Comparison of ENCODE assay signal across 18 mouse cellular contexts in the genomic region with DNA sequence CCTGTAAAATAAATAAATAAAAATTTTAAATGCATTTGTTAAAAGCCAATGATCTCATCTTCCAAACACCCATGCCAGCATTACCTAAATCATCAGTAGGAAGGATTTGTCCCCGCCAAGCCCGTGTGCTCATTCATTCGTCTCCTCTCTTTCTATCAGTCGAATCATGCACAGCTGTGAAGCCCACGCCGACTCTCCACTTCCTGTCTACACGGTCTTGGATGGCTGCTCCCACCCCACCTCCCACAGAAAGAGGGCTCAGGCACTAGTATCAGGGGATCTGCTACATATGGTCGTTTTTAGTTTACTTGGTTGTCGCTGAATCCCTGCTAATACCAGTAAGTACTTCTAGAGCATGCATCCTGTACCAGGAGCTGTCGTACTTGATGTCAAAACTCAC.
DNase-seq lines count a peak whose midpoint lies in the region; ATAC-seq and TF ChIP-seq lines count a peak whose summit lies in the region.
"Had no signal": no experiment of that assay in that cellular context is flagged by ENCODE, and none has a peak within 500 bp of the region (broad histone marks: within the 10 kb centered on the region; RNA-seq: fewer than 3 reads in every experiment).

No protein-coding gene starts in this region.

- in situ Hi-C loops in CH12.LX (cut with MboI; ENCODE audit: low pct_ligation_motif_present, low pct_unique_long_range_greater_than_20kb, low sequenced_read_pairs): no loop called here

- H3K27me3 ChIP-seq in kidney, embryonic 14.5 days (ENCODE audit: control insufficient read depth, insufficient read depth, low read length): no peaks in the 10 kb centered on the region
- H3K27me3 ChIP-seq in midbrain, embryonic 10.5 days (ENCODE audit: low read depth, poor library complexity, severe bottlenecking): peaks cover 26% of the 10 kb centered on the region
- no peaks in the 10 kb centered on the region for H3K27me3 ChIP-seq in midbrain, embryonic 15.5 days (replicated peaks)
- no peaks in the 10 kb centered on the region for H3K27me3 ChIP-seq in CH12.LX (replicated peaks)
- H3K27me3 ChIP-seq in embryonic facial prominence, embryonic 10.5 days (replicated peaks; ENCODE audit: low read depth, poor library complexity, severe bottlenecking): peaks cover 15% of the 10 kb centered on the region
- H3K27me3 ChIP-seq: hindbrain, embryonic 13.5 days had no signal

- TF ChIP-seq CTCF in CH12.LX (conservative IDR thresholded peaks at IDR 0.05 in 1 of 2, IDR thresholded peaks at IDR 0.05 in 1 of 2; ENCODE audit: low read depth in 2 of 2, low read length in 2 of 2): no peak

- H3K79me2 ChIP-seq in CH12.LX (replicated peaks; ENCODE audit: control insufficient read depth, extremely low read depth, insufficient read depth, poor library complexity, severe bottlenecking): no peaks in the 10 kb centered on the region

- no peak for TF ChIP-seq RAD21 in CH12.LX (IDR thresholded peaks at IDR 0.05; ENCODE audit: low read depth, low read length)

- no peak for DNase-seq in kidney, adult 18-20 months
- DNase-seq in midbrain, embryonic 10.5 days (ENCODE audit: low spot score): no peak
- peak; percentile 10 for DNase-seq in CH12.LX (ENCODE audit: extremely low read depth)
- DNase-seq in embryonic facial prominence, embryonic 10.5 days (ENCODE audit: low spot score): no peak
- no peak for DNase-seq in gastrocnemius, adult 8-10 months (ENCODE audit: low spot score in 2 of 2)
- DNase-seq in spleen, adult 12 weeks (ENCODE audit: low spot score): no peak
- DNase-seq: adrenal gland, adult 2 months; adrenal gland, postnatal 25 days; cerebellum, adult 2 months; cerebellum, postnatal 10 days; gastrocnemius, adult 2 months; gastrocnemius, postnatal 36 days; heart, postnatal 36 days had no signal

- no peaks in the 10 kb centered on the region for H3K9me3 ChIP-seq in kidney, embryonic 14.5 days (ENCODE audit: control insufficient read depth, low read length)
- no peaks in the 10 kb centered on the region for H3K9me3 ChIP-seq in midbrain, embryonic 10.5 days (replicated peaks)
- no peaks in the 10 kb centered on the region for H3K9me3 ChIP-seq in midbrain, embryonic 15.5 days
- H3K9me3 ChIP-seq in CH12.LX (replicated peaks; ENCODE audit: low read length): no peaks in the 10 kb centered on the region
- H3K9me3 ChIP-seq in embryonic facial prominence, embryonic 10.5 days: no peaks in the 10 kb centered on the region
- H3K9me3 ChIP-seq: forebrain, embryonic 12.5 days; heart, embryonic 13.5 days; hindbrain, embryonic 13.5 days had no signal

- H3K4me3 ChIP-seq in kidney, embryonic 14.5 days (ENCODE audit: low read length): no peak overlapping the region
- H3K4me3 ChIP-seq in midbrain, embryonic 10.5 days: no peak overlapping the region
- H3K4me3 ChIP-seq in midbrain, embryonic 15.5 days: no peak overlapping the region
- no peak overlapping the region for H3K4me3 ChIP-seq in CH12.LX (replicated peaks in 1 of 3; ENCODE audit: low read depth in 2 of 3, low read length in 2 of 3, poor library complexity in 1 of 3)
- no peak overlapping the region for H3K4me3 ChIP-seq in embryonic facial prominence, embryonic 10.5 days
- H3K4me3 ChIP-seq: forebrain, embryonic 12.5 days; gastrocnemius, adult 2 months; heart, embryonic 13.5 days; hindbrain, embryonic 13.5 days had no signal

- H3K9ac ChIP-seq in kidney, embryonic 14.5 days (ENCODE audit: low read depth, low read length): no peak overlapping the region
- no peak overlapping the region for H3K9ac ChIP-seq in midbrain, embryonic 15.5 days
- H3K9ac ChIP-seq in CH12.LX (ENCODE audit: insufficient read depth, low read depth): no peak overlapping the region
- H3K9ac ChIP-seq: forebrain, embryonic 12.5 days; heart, embryonic 13.5 days; hindbrain, embryonic 13.5 days had no signal

- no peaks in the 10 kb centered on the region for H3K36me3 ChIP-seq in kidney, embryonic 14.5 days (ENCODE audit: control insufficient read depth, insufficient read depth, low read length)
- no peaks in the 10 kb centered on the region for H3K36me3 ChIP-seq in midbrain, embryonic 10.5 days
- no peaks in the 10 kb centered on the region for H3K36me3 ChIP-seq in midbrain, embryonic 15.5 days (replicated peaks)
- no peaks in the 10 kb centered on the region for H3K36me3 ChIP-seq in CH12.LX (replicated peaks in 1 of 2; ENCODE audit: control insufficient read depth in 1 of 2, insufficient read depth in 1 of 2, low read length in 1 of 2)
- H3K36me3 ChIP-seq in embryonic facial prominence, embryonic 10.5 days (replicated peaks): no peaks in the 10 kb centered on the region
- H3K36me3 ChIP-seq: forebrain, embryonic 12.5 days; heart, embryonic 13.5 days; hindbrain, embryonic 13.5 days had no signal

- peaks cover 57% of the 10 kb centered on the region for H3K4me1 ChIP-seq in kidney, embryonic 14.5 days (ENCODE audit: control insufficient read depth, insufficient read depth, low read length)
- H3K4me1 ChIP-seq in midbrain, embryonic 10.5 days: peaks cover 83% of the 10 kb centered on the region
- H3K4me1 ChIP-seq in midbrain, embryonic 15.5 days: peaks cover 45% of the 10 kb centered on the region
- H3K4me1 ChIP-seq in CH12.LX (ENCODE audit: control insufficient read depth in 1 of 2, insufficient read depth in 2 of 2): peaks cover 0 to 22% of the 10 kb centered on the region in 2 experiments; a peak in 2 of 4 replicates
- H3K4me1 ChIP-seq in embryonic facial prominence, embryonic 10.5 days: peaks cover 63% of the 10 kb centered on the region

- H3K27ac ChIP-seq in kidney, embryonic 14.5 days (ENCODE audit: low read depth, low read length): peak overlapping the region; percentile 96
- peak overlapping the region; percentile 64 for H3K27ac ChIP-seq in midbrain, embryonic 10.5 days (replicated peaks)
- H3K27ac ChIP-seq in midbrain, embryonic 15.5 days: no peak overlapping the region
- no peak overlapping the region for H3K27ac ChIP-seq in CH12.LX (ENCODE audit: insufficient read depth, low read depth)
- H3K27ac ChIP-seq in embryonic facial prominence, embryonic 10.5 days (replicated peaks): peak overlapping the region; percentile 86; the same call in 1 of the 2 replicates
- H3K27ac ChIP-seq: forebrain, embryonic 12.5 days; gastrocnemius, adult 2 months; heart, embryonic 13.5 days; hindbrain, embryonic 13.5 days had no signal

- H3K4me2 ChIP-seq in kidney, embryonic 14.5 days (replicated peaks; ENCODE audit: low read depth, low read length): no peak overlapping the region
- no peak overlapping the region for H3K4me2 ChIP-seq in midbrain, embryonic 15.5 days
- no peak overlapping the region for H3K4me2 ChIP-seq in CH12.LX (ENCODE audit: insufficient read depth, low read depth, poor library complexity, severe bottlenecking)
- H3K4me2 ChIP-seq: forebrain, embryonic 12.5 days; heart, embryonic 13.5 days; hindbrain, embryonic 13.5 days had no signal

- 34% methylated on average over 10 of the region's 10 CpGs for WGBS in kidney, embryonic 14.5 days
- 82% methylated on average over 10 of the region's 10 CpGs for WGBS in midbrain, embryonic 10.5 days
- 63% methylated on average over 10 of the region's 10 CpGs for WGBS in midbrain, embryonic 15.5 days
- WGBS in embryonic facial prominence, embryonic 10.5 days: 83% methylated on average over 10 of the region's 10 CpGs

- ATAC-seq in kidney, embryonic 14.5 days (ENCODE audit: low FRiP score, low TSS enrichment): no peak
- ATAC-seq in midbrain, embryonic 15.5 days (replicated peaks): no peak

- no peak for TF ChIP-seq POLR2A in CH12.LX (IDR thresholded peaks at IDR 0.05; ENCODE audit: low read depth, low read length)

- dilution Hi-C loops in CH12.LX (cut with MboI; ENCODE audit: extremely low pct_ligation_motif_present, extremely low pct_unique_long_range_greater_than_20kb, low sequenced_read_pairs): no loop called here

- TF ChIP-seq EP300 in CH12.LX (IDR thresholded peaks at IDR 0.05; ENCODE audit: low read length): no peak

TF ChIP-seq in CH12.LX, 34 proteins besides CTCF, POLR2A, EP300 and RAD21:
- no peak for TF ChIP-seq KAT2A (IDR thresholded peaks at IDR 0.05; ENCODE audit: insufficient replicate concordance, low read length)
- no peak for TF ChIP-seq MXI1 (IDR thresholded peaks at IDR 0.05; ENCODE audit: low read depth, low read length)
- TF ChIP-seq SMC3 (IDR thresholded peaks at IDR 0.05; ENCODE audit: low read depth, low read length): no peak
- TF ChIP-seq POLR2AphosphoS2 (IDR thresholded peaks at IDR 0.05; ENCODE audit: low read depth, low read length): no peak

Comparison
In these comparisons a context has a peak if more than half of its experiments do, and no peak if none do; other contexts are left out.
1. H3K27ac ChIP-seq: peak in kidney, embryonic 14.5 days (single experiment), midbrain, embryonic 10.5 days (single experiment) and embryonic facial prominence, embryonic 10.5 days (single experiment); none in midbrain, embryonic 15.5 days (single experiment) and CH12.LX (single experiment).